Mouse (Mus musculus) stomach, embryonic 14.5 days (tissue): ENCODE data around the gene Flywch2. TPM values are rescaled to one million over a fixed set of nuclear protein-coding genes. Genes with fewer than 3 reads are reported as not detected.

Experiments used
- ATAC-seq: fragments of 200-750 bp; cut with Nextera tagmentation; 2 replicates; pipeline ENCODE4 v1.8.0; 2017; ENCODE audit warnings: low read depth, moderate TSS enrichment; ENCODE audit not compliant: insufficient number of reproducible peaks, insufficient read depth, low FRiP score
- H3K27ac ChIP-seq: fragments of 300-500 bp; sonication (generic); 2 replicates; pipeline ENCODE4 v1.5.1; 2014; ENCODE audit warnings: mild to moderate bottlenecking, low read length, moderate library complexity, mixed read lengths
- H3K27me3 ChIP-seq: fragments of 300-500 bp; sonication (generic); 2 replicates; pipeline ENCODE4 v1.6.1; 2014; ENCODE audit warnings: low read length, control low read depth, mixed read lengths; ENCODE audit not compliant: control insufficient read depth, insufficient read depth
- H3K36me3 ChIP-seq: fragments of 300-500 bp; sonication (generic); 2 replicates; pipeline ENCODE4 v1.6.1; 2014; ENCODE audit warnings: mild to moderate bottlenecking, control low read depth, low read length, moderate library complexity, mixed read lengths; ENCODE audit not compliant: control insufficient read depth, insufficient read depth
- H3K4me1 ChIP-seq: fragments of 300-500 bp; sonication (generic); 2 replicates; pipeline ENCODE4 v1.6.1; 2014; ENCODE audit warnings: low read length, control low read depth, mixed read lengths; ENCODE audit not compliant: control insufficient read depth, insufficient read depth
- H3K4me2 ChIP-seq: fragments of 300-500 bp; sonication (generic); replicated peaks from 2 replicates; pipeline ENCODE4 v1.6.1; 2014; ENCODE audit warnings: low read depth, low read length, control low read depth
- H3K4me3 ChIP-seq: fragments of 300-500 bp; sonication (generic); 2 replicates; pipeline ENCODE4 v1.5.1; 2014; ENCODE audit warnings: low read depth, low read length, control low read depth
- H3K9ac ChIP-seq: fragments of 300-500 bp; sonication (generic); replicated peaks from 2 replicates; pipeline ENCODE4 v1.6.1; 2014; ENCODE audit warnings: low read depth, mild to moderate bottlenecking, control low read depth, low read length, moderate library complexity, mixed read lengths
- H3K9me3 ChIP-seq: fragments of 300-500 bp; sonication (generic); 2 replicates; pipeline ENCODE4 v1.6.1; 2016; ENCODE audit warnings: low read depth, low read length, control low read depth; ENCODE audit not compliant: control insufficient read depth
- WGBS: fragments of 180-500 bp; shearing (Covaris S2); extraction: QIAGEN DNeasy Blood & Tissue Kit; methylation state at CpG from one replicate; pipeline ENCODE4 v1.1.7; 2014; 5-methylcytosine and 5-hydroxymethylcytosine counted together
- polyA plus RNA-seq: library from polyadenylated mRNA; unstranded; fragments of >200 nt; fragmentation: Nextera tagmentation; extraction: Ambion mirVana; gene quantifications from 2 replicates; pipeline ENCODE4 v1.2.1, GENCODE M21; 2014

The Flywch2 gene
- polyA plus RNA-seq, 1 experiment from 2014 or later = 31.0 TPM

DNA sequence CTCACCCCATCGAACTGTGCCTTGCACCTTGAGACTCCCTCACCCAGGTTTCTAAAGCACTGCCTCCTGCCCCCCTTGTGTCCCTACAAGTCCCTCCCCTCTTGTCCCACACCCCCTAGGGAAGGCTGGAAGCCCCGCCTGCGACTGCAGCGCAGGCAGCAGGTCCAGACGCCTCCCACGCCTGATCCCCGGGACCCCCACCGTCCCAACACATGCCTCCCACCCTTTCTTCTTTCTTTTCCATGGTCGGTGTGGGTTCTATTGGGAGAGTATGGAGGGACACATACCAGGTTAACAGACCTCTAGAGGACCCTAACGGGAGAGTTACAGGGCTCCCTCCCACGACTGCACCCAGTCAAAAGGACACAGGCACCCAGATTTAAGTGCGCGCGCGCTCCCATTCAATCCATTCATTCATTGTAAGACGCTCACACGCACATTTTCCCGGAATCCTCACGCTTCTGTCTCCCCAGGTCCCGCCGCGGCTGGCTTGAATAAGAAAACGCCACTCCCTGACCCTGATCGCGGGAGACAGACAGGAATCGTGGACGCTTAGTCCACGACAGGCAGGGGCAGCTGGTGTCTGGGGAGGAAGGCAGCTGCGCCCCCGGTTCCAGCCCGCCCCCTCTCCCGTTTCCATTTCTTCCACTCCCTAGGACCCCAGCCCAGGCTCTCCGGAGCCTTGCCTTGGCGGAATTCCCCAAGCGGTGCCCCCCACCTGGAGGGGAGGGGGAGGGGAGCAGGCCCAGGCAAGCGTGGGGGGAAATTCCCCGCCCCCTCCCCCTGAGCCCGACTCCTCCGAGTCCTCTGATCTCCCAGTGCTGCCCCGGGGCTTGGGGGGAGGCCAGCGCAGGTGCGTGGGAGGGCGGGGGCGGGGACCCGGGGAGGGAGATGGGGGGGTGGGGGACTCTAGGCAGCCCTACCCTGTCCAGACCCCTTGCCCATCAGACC is 40.3 kb downstream of the Flywch2 start, which contains the start of gene Kremen2:
Gene Kremen2 (minus strand): TSS at position 533 of the 951 bp plus-strand sequence.
- WGBS = under 1% methylated on average over 41 of the region's 45 CpGs
- Histone ChIP-seq H3K4me2 (peak within 1 kb of the TSS; percentile 66), H3K4me1 (0 out of 2 replicates have a peak, but pooled peaks cover 21% of the 10 kb centered on the region), H3K4me3 (peak within 1 kb of the TSS; percentile 30), H3K9ac (0 out of 2 replicates have a peak within 1 kb of the TSS, but pooled peaks have one; percentile 14), H3K36me3 (no peaks in the 10 kb centered on the region), H3K27ac (no peak within 1 kb of the TSS), H3K27me3 (peaks cover 48% of the 10 kb centered on the region), H3K9me3 (no peaks in the 10 kb centered on the region)
- no peak for ATAC-seq

DNA sequence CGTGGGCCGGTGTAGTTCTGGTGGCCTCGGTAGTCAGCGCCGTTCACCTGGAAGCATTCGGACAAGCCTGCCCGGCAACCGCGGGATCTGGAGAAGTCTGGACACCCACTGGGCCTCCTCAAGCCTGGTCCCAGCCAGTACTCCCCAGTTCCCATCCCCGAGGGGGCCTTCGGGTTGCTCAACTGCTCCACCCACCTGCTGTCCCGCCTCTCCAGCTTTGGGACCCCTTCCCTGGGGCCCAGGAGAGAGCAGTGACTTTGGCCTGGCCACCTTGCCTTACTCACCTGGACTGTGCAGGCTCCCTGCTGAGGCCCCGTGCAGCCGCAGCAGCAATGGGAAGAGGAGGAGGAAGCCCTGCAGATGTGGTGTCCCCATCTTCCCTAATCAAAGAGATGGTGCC is 41.2 kb downstream of the Flywch2 start:
- H3K4me1 ChIP-seq = 0 out of 2 replicates have a peak, but pooled peaks cover 21% of the 10 kb centered on the region
- H3K4me2 ChIP-seq = peak overlapping the region; percentile 66; the same call in 1 of the 2 replicates
- WGBS = 7% methylated on average over 14 of the region's 14 CpGs
- H3K27ac ChIP-seq = no peak overlapping the region
- peaks cover 49% of the 10 kb centered on the region for H3K27me3 ChIP-seq
- ATAC-seq = no peak
- no peak overlapping the region for H3K4me3 ChIP-seq
- no peak overlapping the region for H3K9ac ChIP-seq
- H3K9me3 ChIP-seq = no peaks in the 10 kb centered on the region
- H3K36me3 ChIP-seq = no peaks in the 10 kb centered on the region

DNA sequence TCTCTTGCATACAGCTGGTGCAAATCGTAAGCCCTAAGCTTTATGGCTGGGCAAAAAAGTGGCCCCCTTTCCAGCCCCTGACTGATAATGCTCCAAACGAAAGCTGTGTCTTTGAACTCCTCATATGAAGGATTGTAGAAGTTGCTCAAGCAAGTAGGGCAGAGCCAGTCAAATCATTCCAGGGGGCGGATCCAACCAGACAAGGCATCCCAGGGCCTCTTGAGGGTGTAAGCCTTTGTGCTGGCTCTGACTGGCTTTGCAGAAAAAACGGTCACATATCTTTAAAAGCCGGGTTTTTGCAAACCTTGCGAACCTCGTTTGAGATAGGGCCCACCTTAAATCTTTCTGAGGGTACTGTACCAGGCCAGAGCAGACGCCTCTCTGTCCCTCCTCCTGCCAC is 41.8 kb downstream of the Flywch2 start:
- 24% methylated on average over 8 of the region's 8 CpGs for WGBS
- Histone ChIP-seq H3K4me2 (no peak overlapping the region), H3K4me3 (no peak overlapping the region), H3K36me3 (no peaks in the 10 kb centered on the region), H3K9ac (no peak overlapping the region), H3K27me3 (peaks cover 49% of the 10 kb centered on the region), H3K4me1 (peaks cover 23% of the 10 kb centered on the region; the same call in 1 of the 2 replicates), H3K27ac (no peak overlapping the region), H3K9me3 (no peaks in the 10 kb centered on the region)
- no peak for ATAC-seq

DNA sequence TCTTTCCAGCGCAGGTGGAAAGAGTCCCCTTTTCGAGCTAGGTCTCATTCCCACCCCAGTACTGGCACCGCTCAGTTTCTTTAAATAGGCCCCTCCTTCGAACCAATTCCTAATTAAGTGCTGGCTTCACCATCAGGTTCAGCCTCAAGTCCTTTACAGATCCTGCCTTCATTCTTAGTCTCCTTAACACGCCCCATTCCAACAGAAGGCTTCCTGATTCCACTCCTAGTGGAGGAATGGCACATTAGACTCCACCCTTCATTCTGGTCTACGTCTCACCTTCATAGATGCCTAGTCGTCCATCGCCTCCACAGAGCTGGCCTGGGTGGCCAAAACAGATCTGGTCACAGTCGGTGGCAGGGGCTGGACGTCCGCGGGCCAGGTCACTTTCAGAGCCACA is 42.9 kb downstream of the Flywch2 start:
- Histone ChIP-seq H3K4me2 (no peak overlapping the region), H3K4me3 (no peak overlapping the region), H3K36me3 (no peaks in the 10 kb centered on the region), H3K4me1 (peaks cover 25% of the 10 kb centered on the region; the same call in 1 of the 2 replicates), H3K9me3 (no peaks in the 10 kb centered on the region), H3K27me3 (peaks cover 49% of the 10 kb centered on the region), H3K27ac (no peak overlapping the region), H3K9ac (no peak overlapping the region)
- ATAC-seq = no peak
- whole genome bisulfite sequencing = 57% methylated on average over 12 of the region's 12 CpGs

DNA sequence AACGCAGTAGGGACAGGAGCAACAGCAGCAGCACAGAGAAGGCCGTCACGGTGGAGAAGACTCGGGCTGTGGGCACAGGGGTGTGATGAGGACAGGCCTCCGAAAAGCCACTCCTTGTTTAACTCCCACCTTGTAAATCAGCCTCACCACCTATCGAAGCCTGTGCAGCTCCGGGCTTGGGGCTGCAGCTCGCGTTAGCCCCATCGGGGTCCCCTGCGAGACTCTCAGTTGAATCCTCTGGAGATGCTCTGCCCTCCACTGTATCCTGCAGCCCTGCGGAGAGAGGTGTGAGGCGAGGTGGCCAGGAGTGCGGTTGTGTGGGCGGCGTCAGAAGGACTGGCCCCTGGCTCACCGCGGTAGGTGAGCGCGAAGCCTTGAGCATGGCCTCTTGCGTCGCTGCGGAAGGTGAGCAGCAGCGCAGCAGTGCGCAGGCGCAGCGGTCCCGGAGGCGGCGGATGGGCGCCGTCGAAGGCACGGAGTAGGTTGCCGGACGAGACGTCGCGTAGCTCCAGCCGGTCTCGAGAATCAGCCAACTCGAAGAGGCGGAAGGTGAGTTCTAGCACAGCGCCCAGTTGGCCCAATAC is 43.6 kb downstream of the Flywch2 start:
- Histone ChIP-seq H3K4me1 (peaks cover 25% of the 10 kb centered on the region; the same call in 1 of the 2 replicates), H3K4me2 (peak overlapping the region; percentile 2; the same call in 1 of the 2 replicates), H3K9me3 (no peaks in the 10 kb centered on the region), H3K27ac (no peak overlapping the region), H3K36me3 (peaks cover 2% of the 10 kb centered on the region; the same call in 1 of the 2 replicates), H3K9ac (no peak overlapping the region), H3K4me3 (peak overlapping the region; percentile 14; the same call in 1 of the 2 replicates), H3K27me3 (peaks cover 45% of the 10 kb centered on the region)
- 8% methylated on average over 44 of the region's 44 CpGs for WGBS
- ATAC-seq = no peak

DNA sequence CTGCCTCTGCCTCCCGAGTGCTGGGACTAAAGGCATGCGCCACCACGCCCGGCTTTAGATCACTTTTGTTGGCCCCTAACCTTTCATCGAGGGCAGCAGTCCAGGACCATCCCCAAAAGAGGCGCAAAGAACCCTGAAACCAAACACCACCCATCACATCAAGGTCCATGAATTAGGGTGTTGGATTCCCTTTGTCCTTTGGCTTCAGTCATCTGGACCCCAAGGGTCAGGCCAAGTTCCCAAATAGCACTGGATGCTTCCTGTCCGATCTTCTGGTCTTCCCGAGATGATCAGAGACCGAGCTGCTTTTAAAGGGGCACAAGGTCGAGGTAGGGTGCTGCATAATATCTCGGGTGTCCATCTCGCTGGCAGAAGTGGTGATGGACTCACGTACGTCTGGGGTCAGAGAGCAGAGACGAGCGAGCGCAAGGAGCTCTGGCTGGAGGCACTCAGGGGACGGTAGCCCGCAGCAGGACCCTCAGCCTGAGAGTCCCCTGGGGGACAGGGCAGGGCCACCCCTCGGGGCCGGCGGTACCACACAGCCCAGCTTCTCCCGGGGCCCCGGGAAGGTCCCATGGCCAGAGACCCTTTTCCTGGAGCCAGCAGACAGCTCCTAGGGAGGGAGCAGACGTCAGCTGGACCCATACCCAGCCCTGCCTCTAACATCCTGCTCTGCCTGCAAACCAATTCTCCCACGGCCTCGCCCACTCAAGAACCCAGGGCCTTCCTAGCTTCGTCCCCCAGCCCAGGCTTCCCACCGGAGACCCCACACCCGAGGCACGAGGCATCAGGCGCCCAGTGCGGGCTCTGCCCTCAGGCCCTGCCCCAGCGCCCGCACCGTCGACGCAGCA is 44.3 kb downstream of the Flywch2 start:
- Histone ChIP-seq H3K36me3 (peaks cover 9% of the 10 kb centered on the region; the same call in 1 of the 2 replicates), H3K27ac (no peak overlapping the region), H3K27me3 (peaks cover 40% of the 10 kb centered on the region), H3K4me1 (peaks cover 25% of the 10 kb centered on the region; the same call in 1 of the 2 replicates), H3K4me2 (peak overlapping the region; percentile 2; the same call in 1 of the 2 replicates), H3K4me3 (peak overlapping the region; percentile 14; the same call in 1 of the 2 replicates), H3K9ac (no peak overlapping the region), H3K9me3 (no peaks in the 10 kb centered on the region)
- ATAC-seq = no peak
- 45% methylated on average over 38 of the region's 38 CpGs for WGBS

DNA sequence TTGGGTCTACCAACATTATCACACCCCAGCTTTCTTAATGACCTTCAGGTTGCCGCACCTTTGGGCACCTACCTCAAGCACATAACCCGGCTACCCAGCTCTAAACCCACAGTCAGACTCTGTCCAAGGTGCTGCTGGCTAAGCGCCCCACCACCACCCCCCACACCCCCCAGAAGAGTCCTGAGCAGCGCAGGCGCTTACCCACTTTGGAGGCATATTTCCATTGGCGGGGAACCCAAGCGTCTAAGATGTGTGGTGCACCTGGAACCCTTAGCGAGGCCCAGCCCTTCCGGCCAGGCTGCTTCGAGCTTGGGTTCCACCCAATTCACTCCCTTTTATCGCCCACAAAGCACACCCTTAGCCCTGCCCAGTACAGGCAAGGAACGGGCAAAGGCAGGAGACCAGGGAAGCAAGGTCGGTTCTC is 45.3 kb downstream of the Flywch2 start, which contains the start of gene Paqr4:
Gene Paqr4 (minus strand): TSS at position 270 of the 424 bp plus-strand sequence.
- WGBS = 5% methylated on average over 13 of the region's 13 CpGs
- peak; percentile 40 for ATAC-seq
- peaks cover 31% of the 10 kb centered on the region for H3K27me3 ChIP-seq
- H3K4me1 ChIP-seq = peaks cover 20% of the 10 kb centered on the region; the same call in 1 of the 2 replicates
- peak within 1 kb of the TSS; percentile 99 for H3K4me2 ChIP-seq
- peak within 1 kb of the TSS; percentile 51 for H3K9ac ChIP-seq
- H3K9me3 ChIP-seq = no peaks in the 10 kb centered on the region
- peak within 1 kb of the TSS; percentile 22; the same call in 1 of the 2 replicates for H3K27ac ChIP-seq
- peak within 1 kb of the TSS; percentile 73 for H3K4me3 ChIP-seq
- peaks cover 9% of the 10 kb centered on the region; the same call in 1 of the 2 replicates for H3K36me3 ChIP-seq
